Mouse (Mus musculus) embryo, embryonic 11.5 days (tissue): ENCODE measurements around the gene Rasa1.

Experiments
- DNase-seq: peaks from one replicate; pipeline ENCODE4 v3.0.0-alpha.2; 2012; ENCODE audit warnings: low read depth, low spot score

Gene Rasa1

DNA sequence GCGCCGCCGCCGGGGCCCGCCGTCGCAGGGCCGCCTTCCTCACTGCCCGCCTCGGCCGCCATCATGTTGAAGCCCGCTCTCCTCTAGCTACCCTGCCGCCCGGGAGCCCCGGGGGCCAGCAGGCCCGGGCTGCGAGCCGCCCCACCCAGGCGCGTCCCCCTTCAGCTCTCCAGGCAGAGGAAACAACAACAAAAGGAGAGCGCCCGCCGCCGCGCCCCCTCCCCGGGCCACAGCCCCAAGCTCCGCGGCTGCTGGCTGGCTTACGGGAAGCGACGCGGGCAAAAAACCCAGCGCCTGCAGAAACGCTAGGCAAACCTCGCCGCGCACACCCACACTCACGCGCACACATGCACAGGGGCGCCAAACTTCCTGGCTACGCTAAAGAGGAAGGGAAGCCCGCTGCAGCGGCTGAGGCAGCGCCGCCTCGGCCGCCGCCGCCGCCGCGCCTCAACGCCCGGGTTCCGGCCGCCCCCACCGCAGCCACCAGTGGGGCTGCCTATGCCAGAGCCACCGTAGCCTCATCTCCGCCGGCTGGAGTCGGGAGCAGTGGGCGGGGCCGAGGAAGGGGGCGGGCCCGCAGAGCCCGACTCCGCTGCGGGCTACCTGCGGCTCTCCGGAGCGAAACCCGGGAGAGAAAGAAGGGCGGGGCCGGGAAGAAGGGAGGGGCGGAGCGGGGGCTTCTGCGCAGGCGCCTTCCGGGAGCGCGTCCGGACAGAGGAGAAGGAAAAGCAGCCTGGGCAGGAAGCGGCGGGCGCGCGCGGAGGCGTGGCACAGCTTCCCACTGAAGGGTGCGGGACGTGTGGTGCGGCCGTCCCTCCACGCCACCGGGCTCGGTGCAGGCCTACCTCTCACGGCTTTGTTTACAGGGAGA, at the start of gene Rasa1:
Rasa1 (minus strand) TSS at position 288 of the 871 bp plus-strand sequence.
- peak; percentile 93 for DNase-seq

DNA sequence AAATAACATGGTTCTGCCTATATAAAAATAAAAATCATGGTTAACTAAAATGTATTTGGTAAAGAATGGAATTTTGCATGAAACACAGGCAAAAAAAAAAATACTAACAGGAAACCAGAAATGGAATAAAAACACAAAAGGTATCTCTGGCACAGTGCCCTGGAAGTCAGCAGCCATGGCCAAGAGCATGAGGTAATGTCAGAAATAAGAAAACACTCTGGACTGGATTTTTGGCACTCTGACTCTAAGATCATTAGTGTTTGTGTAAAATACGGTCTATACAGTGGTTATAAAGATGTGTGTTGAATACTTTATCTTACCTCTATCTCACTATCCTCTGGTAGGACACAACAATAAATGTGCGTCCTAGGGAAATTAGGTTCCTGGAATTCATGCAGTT, 22.6 kb upstream of the Rasa1 start:
- DNase-seq: no peak

DNA sequence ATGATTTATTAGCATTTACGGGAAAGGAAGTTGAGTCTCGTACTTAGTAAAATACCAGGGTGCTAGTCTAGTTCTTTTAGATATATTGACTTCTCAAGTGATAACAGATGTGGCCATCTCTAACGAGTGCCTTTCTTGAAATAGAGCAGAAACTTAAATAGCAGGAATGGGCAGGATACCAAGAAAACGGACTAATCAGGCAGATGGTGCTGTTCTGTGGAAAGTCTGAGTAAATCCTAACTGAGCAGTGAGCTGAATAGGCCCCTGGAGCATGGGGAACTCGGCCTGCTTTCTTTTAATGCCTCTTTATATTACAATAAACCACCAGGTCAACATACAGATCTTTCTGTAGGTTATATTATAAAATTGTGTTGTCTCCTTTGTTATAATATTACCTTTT, 22.0 kb upstream of the Rasa1 start:
- DNase-seq: no peak

DNA sequence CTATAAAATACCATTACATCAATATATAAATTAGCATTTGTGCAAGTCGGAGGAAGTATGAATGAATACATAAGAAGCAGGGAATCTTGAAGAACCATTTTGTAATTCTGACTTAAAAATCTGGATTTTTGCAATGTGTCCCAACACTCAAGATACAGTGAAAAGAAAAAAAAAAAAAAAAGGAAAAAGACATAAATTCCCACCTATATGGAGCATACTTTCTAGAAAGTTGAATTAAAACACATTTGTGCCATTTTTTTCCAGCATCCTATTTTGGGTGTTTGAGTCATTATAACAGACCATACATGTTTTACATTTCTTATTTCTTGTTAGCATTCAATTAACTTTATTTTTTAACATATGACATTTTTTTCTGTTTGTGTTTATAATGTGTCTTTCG, 21.6 kb upstream of the Rasa1 start:
- no peak for DNase-seq

DNA sequence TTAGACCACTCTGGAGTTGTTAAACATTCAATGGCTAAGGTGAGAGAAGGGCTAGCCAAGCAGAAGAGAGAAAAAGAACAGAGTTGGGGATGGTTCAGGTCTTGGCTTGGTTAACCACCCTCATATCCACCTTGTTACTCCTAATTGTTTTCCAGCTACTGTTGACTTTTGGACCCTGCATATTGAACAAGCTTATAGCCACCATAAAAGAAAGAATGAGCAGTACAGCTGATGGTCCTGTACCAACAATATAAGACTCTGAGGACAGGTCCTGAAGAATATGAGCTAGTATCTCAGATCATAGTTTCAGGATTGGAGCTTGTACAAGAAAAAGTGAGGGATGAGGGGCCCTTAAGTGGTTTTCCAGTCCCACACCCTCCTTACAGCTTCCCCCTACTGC, 17.1 kb upstream of the Rasa1 start:
- DNase-seq: no peak

DNA sequence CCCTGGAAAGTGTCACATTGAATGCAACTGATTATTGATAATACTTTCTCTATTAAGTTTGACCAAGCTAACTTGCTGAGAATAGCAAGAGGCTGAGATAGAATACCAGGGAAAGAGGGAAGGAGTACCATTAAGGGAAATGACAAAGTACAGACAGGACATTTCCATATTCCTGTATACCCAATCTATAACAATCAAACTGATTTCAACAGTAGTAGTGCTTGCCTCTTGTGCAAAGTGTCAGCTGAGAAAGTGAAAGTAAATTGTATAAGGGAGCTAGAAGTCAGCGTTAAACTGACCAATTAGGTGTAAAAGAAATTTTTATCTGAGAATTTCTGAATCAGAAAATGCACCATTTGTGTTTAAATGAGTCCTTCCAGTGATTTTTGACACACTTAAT, 1.7 kb upstream of the Rasa1 start:
- no peak for DNase-seq

DNA sequence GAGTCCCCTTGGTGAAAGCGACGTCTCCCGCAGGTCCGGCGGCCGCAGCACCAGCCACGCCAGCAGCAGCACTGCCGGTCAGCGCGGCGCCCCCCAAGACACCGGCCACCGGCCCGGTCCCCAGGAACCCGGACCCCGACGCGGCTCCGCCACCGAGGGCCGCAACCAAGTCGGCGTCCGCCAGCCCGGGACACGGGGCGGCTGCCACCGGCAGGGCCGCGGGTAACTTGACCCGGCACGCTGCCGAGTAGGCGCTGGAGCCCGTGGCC, 422 bp downstream of the Rasa1 start:
- peak; percentile 22 for DNase-seq

DNA sequence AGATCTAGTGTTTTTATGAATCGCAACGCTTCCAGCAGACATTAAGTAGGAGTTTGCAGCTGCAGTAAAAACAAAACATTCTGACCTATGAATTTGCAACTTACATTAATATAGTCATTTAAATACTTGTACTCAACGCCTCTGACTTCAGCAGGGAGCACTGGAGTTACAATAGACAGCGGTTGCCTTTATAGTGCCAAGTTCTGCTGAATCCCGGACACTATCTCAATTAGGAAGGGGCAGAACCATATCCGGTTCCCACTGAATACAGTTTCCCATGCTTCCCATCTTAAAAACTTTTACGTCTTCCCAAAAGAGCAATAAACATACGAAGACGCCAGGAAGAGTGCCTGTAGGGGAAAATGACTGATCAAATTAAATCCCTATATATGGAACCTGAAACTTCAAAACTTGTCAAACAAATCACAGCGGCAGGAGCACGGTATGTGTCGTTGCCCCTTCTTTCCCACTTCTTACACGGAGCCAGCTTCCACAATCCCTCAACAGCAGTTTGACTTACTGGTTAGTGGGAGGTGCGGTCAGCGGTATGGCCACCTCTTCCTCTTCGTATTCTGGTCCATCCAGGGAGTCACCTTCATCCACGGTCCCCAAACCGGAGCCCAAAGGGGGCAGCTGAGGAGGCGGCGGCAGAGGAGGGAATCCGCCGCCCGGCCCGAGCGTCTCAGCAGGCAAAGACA, 905 bp downstream of the Rasa1 start:
- peak; percentile 17 for DNase-seq

DNA sequence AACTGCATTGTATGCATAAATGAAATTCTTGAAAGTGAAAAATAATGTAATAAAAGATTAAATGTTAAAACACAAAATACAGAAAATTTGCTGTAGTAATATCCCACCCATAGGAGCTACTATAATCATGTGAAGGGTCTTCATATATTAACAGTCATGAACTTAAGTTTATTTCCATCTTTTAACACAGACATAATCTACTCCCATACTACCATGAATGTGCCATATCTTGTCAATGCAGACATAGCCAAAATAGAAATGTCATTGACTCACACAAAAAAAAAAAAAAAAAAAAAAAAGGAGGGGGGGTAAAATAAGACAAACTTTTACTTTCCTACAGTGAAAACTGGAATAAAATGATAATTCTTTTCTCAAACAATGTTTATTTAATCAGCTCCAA, 6.3 kb downstream of the Rasa1 start:
- DNase-seq: no peak

DNA sequence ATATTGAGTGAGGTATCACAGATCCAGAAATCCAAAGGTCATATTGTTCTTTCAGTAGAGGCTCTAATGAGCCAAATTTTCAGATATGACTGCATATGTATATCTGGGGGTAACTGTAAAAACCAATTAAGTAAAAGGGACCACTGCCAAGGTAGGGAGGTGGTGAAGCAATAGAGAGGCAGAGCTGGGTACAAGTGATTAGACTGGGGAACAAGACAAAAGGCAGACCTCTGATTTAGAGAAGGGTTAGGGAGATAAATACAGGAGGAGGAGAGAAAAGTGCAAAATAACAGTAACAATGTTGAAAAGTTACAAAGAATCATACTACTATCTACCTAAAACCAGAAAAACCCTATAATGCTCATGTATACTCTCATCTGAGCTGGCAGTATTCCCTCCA, 10.0 kb downstream of the Rasa1 start:
- DNase-seq: no peak

DNA sequence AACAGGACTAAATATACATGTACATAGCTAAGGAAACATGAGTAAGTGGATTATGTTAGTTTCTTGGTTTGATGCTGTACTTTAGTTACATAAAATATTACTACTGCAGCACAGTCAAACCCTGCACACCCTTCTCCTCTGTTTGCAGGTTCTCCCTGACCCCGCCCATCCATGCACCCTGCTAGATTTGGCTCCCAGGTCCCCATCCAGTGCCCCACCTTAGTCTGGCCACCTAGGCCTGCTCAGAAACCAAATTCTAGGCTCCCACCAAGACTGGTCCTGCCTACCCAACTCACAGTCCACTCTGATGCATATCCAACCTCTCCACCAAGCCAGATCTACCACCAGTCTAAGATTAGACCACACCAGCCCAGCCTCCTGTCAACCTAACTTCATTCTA, 14.4 kb downstream of the Rasa1 start:
- no peak for DNase-seq

DNA sequence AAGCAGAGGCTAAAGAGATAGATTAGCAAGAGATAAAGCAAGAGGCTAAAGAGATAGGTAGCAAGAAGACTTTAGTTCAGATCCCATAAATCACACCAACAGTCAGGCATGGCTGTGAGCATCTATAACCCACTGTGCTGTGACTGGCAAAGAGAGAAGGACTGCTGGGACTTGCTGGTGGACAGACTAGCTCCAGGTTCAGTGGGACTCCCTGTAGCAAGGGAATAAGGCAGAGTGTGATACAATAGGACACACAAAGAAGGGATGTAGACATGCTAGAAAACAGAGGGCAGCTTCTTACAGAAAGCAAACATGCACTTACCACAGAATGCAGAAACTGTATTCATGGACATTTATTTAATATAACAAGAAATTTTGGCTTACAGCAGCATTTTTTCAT, 15.1 kb downstream of the Rasa1 start:
- no peak for DNase-seq

DNA sequence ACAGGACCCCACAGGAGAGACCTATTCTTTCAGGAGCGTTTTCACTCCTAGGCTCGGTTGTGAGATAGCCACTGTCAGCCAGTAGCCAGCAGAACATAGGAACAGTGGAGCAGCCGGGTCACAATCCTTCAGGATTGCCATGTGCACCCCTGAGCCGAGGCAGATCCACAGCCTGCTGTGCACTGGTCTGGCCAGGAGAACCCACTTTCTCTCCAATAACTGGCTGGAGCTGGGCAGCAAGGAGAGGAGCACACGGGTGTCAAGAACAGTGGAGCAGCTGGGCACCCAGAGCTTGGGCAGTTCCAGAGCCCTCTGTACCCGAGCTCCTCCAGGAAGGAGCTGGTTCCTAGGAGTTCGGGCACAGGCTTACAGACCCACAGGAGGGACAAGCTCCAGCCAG, 50.2 kb downstream of the Rasa1 start:
- DNase-seq: no peak

DNA sequence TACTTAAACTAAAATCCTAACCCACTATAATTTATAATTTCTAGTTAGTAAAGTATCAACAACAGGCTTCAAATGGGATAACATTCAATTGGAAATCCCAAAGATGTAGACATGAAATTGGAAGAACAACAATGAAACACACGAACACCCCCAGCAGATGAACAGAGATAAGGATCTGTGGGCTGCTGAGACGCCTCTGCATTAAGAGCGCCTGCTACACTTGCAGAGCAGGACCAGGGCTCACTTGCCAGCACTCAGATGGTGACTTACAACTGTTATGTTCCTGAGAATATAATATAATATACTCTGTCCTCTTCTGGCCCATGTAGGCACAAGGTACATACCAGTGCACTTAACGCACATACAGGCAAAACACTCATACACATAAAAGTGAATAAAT, 70.3 kb downstream of the Rasa1 start:
- no peak for DNase-seq

DNA sequence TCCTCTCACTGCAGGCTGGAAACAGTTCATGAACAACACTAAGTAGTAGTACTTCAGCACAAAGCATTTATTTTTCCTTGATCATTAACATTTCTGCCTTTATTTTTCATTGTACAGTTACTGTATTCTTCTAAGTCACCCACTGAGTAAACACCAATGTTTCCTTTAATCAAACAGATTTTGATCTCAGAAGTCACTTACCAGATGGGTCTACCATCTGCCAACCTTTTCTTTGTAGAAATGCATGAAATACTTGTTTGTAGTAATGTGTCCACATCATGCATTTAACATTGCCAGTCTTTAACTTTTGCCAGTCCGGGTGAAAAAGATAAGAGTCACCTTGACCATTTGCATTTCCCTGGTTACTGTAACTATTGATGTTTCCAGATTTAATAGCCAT, 78.6 kb downstream of the Rasa1 start:
- no peak for DNase-seq

DNA sequence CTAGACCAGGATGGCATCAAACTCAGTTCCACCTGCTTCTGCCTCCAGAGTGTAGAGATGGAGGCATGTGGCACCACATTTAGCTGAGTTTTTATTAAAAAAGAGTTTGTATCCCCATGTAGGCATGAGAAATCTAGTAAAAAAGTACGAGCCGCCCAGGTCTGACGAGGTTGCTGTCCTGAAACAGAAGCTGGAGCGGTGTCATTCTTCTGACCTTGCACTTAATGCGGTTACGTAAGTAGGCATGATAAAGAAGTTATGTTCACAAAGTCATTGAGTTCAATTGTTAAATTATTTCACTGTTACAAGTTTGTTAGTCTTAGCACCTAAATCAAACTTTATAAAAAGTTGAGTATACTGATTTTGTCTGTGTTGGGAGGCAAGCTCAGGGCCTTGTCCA, 80.3 kb downstream of the Rasa1 start:
- DNase-seq: no peak

DNA sequence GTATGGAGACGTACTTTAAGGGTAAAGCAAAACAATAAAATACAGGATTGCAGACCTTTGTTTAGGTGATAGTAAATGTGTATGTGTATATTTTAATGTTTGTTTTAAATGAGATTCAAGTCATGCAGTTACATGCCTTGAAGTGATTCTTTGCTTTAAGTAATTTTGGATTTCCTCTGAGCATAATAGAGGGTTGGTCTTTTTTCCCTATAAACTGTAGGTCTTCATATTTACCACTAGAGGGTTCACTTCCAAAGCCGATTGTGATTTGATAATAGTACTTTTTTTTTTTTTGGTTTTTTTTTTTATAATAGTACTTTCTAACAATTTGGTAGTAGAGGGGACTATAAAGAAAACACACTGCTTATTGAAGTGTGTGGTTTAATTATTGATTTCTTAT, 81.4 kb downstream of the Rasa1 start:
- DNase-seq: no peak

DNA sequence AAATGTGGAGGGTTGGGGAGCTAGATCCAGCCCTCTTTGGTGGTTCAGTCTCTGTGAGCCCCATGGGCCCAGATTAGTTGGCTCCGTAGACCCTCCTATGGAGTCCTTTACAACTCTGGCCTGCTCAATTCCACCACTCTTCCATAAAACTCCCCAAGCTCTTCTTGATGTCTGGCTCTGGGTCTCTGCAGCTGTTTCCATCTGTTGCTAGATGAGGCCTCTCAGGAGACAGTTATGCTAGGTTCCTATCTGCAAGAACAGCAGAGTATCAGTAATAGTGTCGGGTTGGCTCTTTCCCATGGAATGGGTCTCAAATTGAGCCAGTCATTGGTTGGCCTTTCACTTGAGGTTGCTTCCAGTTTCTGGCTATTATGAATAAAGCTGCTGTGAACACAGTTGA, 97.7 kb downstream of the Rasa1 start:
- DNase-seq: no peak

DNA sequence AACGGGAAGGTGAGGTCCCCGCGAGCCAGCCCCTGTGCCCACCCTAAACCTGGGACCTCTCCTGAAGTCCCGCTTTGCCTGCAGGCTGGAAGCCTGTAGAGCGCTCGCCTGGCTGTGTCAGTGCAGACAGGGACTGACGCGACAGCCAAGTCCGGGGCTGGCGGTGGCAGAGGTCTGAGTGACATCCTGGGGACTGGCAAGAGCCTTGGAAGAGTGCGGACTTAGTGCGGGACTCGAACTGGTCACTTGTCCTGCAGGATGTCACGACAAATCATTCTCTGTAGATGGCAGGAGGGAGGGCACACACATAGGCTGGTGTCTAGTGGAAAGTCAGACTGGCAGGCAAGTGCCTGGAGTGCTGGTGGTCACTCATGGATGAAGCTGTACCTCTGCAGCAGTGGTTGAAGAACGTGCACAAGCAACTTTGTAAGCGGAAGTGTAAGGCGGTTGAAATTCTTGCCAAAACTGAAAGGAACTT, 99.2 kb downstream of the Rasa1 start:
- no peak for DNase-seq

DNA sequence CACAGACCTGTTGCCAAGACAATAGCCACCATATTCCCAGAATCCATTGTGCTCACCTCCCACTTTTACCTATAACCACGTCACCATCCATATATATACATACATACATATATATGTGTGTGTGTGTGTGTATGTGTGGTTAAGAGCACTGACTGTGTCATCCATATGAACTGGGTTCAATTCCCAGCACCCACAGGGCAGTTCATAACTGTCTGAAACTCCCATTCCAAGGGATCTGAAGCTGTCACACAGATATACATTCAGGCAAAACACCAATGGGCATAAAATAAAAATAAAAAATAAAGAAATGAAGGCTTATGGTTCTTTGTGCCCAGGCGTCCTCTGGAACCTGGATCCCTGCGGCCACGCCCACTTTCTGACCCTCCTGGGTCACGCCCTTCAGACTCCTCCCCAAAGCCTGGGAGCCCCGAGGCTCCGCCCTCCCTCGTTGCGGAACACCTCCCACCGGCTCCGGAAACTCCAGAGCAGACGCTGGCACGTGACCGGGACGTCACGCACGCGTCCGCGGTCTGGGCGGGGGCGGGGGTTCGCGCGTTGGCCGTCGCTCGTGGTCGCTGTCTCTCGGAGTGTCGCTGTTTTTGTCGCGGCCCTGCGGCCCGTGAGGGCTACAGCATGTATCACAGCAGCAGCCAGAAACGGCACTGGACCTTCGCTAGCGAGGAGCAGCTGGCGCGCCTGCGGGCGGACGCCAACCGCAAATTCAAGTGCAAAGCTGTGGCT, 99.9 kb downstream of the Rasa1 start, which contains the start of gene Ccnh:
Ccnh (plus strand) TSS at position 506 of the 741 bp plus-strand sequence.
- peak; percentile 83 for DNase-seq
